Mouse (Mus musculus) forebrain, embryonic 11.5 days (tissue): Measurements from ENCODE around the gene Dcst2. TPM values are rescaled to one million over a fixed set of nuclear protein-coding genes. Genes with fewer than 3 reads are reported as not detected.

Experiments
- ATAC-seq: fragments of 200-750 bp; cut with Nextera tagmentation; replicated peaks from 2 replicates; pipeline ENCODE4 v1.8.0; 2017; ENCODE audit warnings: moderate TSS enrichment; ENCODE audit not compliant: low FRiP score
- DNase-seq: peaks from one replicate; pipeline ENCODE4 v3.0.0-alpha.2; 2017; ENCODE audit warnings: low spot score
- H3K27ac ChIP-seq: fragments of 300-500 bp; sonication (generic); 2 replicates; pipeline ENCODE4 v1.5.1; 2014; ENCODE audit warnings: low read depth, low read length
- H3K27me3 ChIP-seq: fragments of 300-500 bp; sonication (generic); 2 replicates; pipeline ENCODE4 v1.6.1; 2014; ENCODE audit warnings: mild to moderate bottlenecking, low read length, mixed read lengths; ENCODE audit not compliant: control insufficient read depth, insufficient read depth
- H3K36me3 ChIP-seq: fragments of 300-500 bp; sonication (generic); 2 replicates; pipeline ENCODE4 v1.6.1; 2014; ENCODE audit warnings: mild to moderate bottlenecking, low read length, moderate library complexity, mixed read lengths; ENCODE audit not compliant: control insufficient read depth, insufficient read depth
- H3K4me1 ChIP-seq: fragments of 300-500 bp; sonication (generic); replicated peaks from 2 replicates; pipeline ENCODE4 v1.6.1; 2014; ENCODE audit warnings: low read length, mixed read lengths; ENCODE audit not compliant: control insufficient read depth, insufficient read depth
- H3K4me2 ChIP-seq: fragments of 300-500 bp; sonication (generic); 2 replicates; pipeline ENCODE4 v1.6.1; 2014; ENCODE audit warnings: low read depth, mild to moderate bottlenecking, low read length, moderate library complexity, mixed read lengths; ENCODE audit not compliant: severe bottlenecking
- H3K4me3 ChIP-seq: fragments of 300-500 bp; sonication (generic); 2 replicates; pipeline ENCODE4 v1.5.1; 2014; ENCODE audit warnings: low read depth, low read length
- H3K9ac ChIP-seq: fragments of 300-500 bp; sonication (generic); 2 replicates; pipeline ENCODE4 v1.6.1; 2014; ENCODE audit warnings: low read length
- H3K9me3 ChIP-seq: fragments of 300-500 bp; sonication (generic); 2 replicates; pipeline ENCODE4 v1.6.1; 2016; ENCODE audit warnings: low read length, mixed read lengths; ENCODE audit not compliant: control insufficient read depth
- WGBS: fragments of 180-500 bp; shearing (Covaris S2); extraction: QIAGEN DNeasy Blood & Tissue Kit; methylation state at CpG from one replicate; pipeline ENCODE4 v1.1.7; 2014; 5-methylcytosine and 5-hydroxymethylcytosine counted together
- polyA plus RNA-seq: library from polyadenylated mRNA; unstranded; fragments of >200 nt; fragmentation: Nextera tagmentation; extraction: Ambion mirVana; gene quantifications from 2 replicates; pipeline ENCODE4 v1.2.1, GENCODE M21; 2014

The Dcst2 gene
- polyA plus RNA-seq, 1 experiment from 2014 or later, result 0.13 TPM

DNA sequence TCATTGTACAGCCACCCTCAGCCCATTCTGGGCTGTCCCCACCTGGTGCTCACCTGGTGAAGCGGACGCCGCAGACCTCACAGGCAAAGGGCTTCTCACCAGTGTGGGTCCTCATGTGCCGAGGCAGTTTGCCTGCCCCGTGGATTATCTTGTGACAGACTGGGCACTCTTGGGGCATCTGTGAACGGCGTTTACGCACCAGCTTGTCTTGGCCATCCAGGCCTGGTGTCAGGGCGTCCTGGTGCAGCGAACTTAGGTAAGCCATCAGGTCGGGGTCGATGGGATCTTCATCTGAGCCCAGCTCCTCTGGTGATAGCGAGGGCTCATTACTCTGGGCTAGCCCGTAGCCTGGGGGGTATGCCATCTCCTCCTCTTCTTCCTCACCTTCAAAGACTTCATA, 18.5 kb downstream of the Dcst2 start:
- Histone ChIP-seq H3K4me1 (peaks cover 8% of the 10 kb centered on the region), H3K9me3 (no peaks in the 10 kb centered on the region), H3K27ac (no peak overlapping the region), H3K36me3 (no peaks in the 10 kb centered on the region), H3K9ac (no peak overlapping the region), H3K4me2 (no peak overlapping the region), H3K27me3 (no peaks in the 10 kb centered on the region), H3K4me3 (no peak overlapping the region)
- WGBS, result 95% methylated on average over 14 of the region's 14 CpGs
- DNase-seq (no peak), ATAC-seq (no peak)

- 93% methylated on average over 18 of the region's 18 CpGs for WGBS
- Histone ChIP-seq H3K9ac (no peak overlapping the region), H3K27me3 (no peaks in the 10 kb centered on the region), H3K4me1 (peaks cover 8% of the 10 kb centered on the region), H3K36me3 (no peaks in the 10 kb centered on the region), H3K4me3 (no peak overlapping the region), H3K9me3 (no peaks in the 10 kb centered on the region), H3K27ac (no peak overlapping the region), H3K4me2 (no peak overlapping the region)
- ATAC-seq (no peak), DNase-seq (no peak)
These were observed 18.9 kb downstream of the Dcst2 start for GRCm38 (mm10) chr3:89380711-89381110.

DNA sequence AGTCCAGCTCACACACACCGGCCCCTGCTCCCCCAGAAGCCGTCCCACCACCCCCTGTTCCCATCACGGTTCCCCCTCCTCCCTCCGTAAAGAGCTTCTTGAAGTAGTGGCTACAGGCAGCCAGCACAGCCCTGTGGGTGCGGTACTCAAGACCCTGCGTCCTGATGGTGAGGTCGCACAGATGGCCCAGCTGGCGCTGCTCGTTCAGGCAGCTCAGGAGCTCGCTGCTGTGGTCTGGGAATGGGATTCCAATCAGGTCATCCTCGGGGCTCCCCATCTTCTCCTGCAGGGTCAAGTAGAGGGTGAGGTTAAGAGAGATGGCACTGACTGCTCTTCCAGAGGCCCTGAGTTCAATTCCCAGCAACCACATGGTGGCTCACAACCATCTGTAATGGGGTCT, 19.5 kb downstream of the Dcst2 start:
- ATAC-seq (no peak), DNase-seq (no peak)
- WGBS, result 83% methylated on average over 11 of the region's 11 CpGs
- H3K9ac ChIP-seq, result no peak overlapping the region
- H3K27me3 ChIP-seq, result no peaks in the 10 kb centered on the region
- no peaks in the 10 kb centered on the region for H3K36me3 ChIP-seq
- no peak overlapping the region for H3K27ac ChIP-seq
- H3K4me1 ChIP-seq, result peaks cover 8% of the 10 kb centered on the region
- H3K4me3 ChIP-seq, result no peak overlapping the region
- H3K4me2 ChIP-seq, result no peak overlapping the region
- no peaks in the 10 kb centered on the region for H3K9me3 ChIP-seq

DNA sequence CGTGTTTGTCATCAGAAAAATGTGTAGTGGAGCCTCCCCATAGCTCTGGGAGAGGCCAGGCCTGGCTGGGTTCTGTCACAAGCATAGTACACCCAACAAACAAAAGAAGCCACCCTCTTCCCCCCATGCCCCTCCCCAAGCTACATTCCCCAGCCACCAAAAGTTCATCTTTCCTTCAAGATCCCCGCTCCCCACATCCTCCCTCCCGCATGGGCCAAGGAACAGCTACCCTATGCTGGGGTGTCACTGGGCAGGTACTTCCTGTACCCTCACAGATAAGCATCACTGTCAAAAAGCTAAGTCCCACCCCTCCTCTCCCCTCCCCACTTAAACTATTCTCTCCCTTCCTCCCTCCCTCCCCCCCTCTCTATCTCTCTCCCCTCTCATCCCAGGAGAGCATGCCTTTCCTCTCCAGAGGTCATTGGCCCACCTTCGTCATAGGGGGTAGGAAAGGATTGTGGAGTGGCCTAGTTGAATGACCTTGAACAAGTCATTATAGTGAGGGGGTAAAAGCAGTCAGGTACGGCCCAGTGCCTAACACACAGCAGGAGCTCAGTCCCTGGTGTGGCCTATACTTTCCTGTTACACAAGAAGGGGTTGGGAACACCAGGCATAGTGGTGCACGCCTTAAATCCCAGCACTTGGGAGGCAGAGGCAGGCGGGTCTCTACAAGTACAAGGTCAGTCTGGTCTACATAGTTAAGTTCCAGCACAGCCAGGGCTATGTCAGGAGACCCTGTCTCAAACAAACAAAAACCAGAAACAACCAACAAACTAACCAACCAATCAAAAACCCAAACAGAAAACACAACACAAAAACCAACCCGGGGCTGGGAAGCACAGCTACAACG, 20.5 kb downstream of the Dcst2 start:
- Histone ChIP-seq H3K4me1 (peaks cover 8% of the 10 kb centered on the region), H3K27me3 (no peaks in the 10 kb centered on the region), H3K27ac (no peak overlapping the region), H3K4me3 (no peak overlapping the region), H3K9ac (no peak overlapping the region), H3K9me3 (no peaks in the 10 kb centered on the region), H3K4me2 (no peak overlapping the region), H3K36me3 (no peaks in the 10 kb centered on the region)
- DNase-seq, result no peak
- ATAC-seq, result no peak
- 90% methylated on average over 9 of the region's 9 CpGs for WGBS

DNA sequence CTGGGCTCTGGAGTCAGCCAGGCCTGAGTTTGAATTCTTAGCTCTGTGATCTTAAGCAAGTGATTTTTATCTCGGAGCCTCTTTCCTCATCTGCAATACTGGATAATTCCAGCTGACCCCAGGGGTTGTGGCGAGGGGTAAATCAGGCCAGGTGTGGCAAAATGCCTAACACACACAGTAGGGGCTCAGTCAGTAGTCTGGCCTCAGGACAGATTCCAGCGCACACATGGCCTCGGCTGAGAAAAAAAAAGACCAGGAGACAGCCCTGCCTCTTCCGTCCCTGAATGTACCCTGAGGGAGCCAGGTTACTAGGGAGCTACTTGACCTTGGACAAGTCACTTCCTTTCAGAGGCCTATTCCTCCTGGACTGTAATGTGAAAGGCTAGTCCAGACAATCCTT, 21.2 kb downstream of the Dcst2 start:
- DNase-seq, result no peak
- H3K4me2 ChIP-seq, result no peak overlapping the region
- H3K9me3 ChIP-seq, result no peaks in the 10 kb centered on the region
- no peak overlapping the region for H3K9ac ChIP-seq
- no peak overlapping the region for H3K4me3 ChIP-seq
- ATAC-seq, result no peak
- H3K4me1 ChIP-seq, result peaks cover 8% of the 10 kb centered on the region
- 77% methylated on average over 5 of the region's 5 CpGs for WGBS
- no peaks in the 10 kb centered on the region for H3K36me3 ChIP-seq
- no peak overlapping the region for H3K27ac ChIP-seq
- H3K27me3 ChIP-seq, result no peaks in the 10 kb centered on the region

DNA sequence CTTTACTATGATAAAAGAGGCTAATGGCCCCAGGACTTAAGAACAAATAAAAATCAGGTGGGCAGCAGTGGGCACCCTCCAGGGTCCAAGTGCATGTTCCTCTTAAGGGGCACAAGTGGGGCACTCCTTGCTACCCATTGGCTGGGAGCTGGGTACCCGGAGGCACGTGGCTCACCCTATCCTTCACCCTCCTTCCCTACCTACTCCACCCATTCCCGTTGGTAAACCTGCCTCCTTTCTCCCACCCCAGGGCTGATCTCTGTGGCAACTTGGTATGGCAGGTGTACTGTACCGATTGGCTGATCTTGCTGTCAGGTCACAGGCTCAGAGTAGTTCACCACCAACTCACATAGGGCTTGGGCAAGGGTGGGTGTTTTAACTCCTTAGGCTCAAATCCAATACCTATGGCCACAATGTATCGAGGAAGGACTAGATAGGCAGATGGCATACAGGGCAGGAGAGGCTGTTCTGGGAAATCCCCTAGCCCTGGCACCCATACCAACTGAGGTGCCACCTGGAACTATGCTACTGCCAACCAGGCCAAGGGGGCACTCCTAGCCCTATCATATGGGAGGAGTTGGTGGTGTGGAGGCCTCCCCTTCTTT, 22.0 kb downstream of the Dcst2 start:
- Histone ChIP-seq H3K4me2 (no peak overlapping the region), H3K4me1 (peaks cover 6% of the 10 kb centered on the region), H3K9ac (no peak overlapping the region), H3K4me3 (no peak overlapping the region), H3K36me3 (no peaks in the 10 kb centered on the region), H3K9me3 (no peaks in the 10 kb centered on the region), H3K27ac (no peak overlapping the region), H3K27me3 (no peaks in the 10 kb centered on the region)
- DNase-seq, result no peak
- WGBS, result 84% methylated on average over 5 of the region's 5 CpGs
- ATAC-seq, result no peak

GRCm38 (mm10) chr3:89384331-89385076, 22.7 kb downstream of the Dcst2 start:
- no peak overlapping the region; the same call in 1 of the 2 replicates for H3K9ac ChIP-seq
- peaks cover 4% of the 10 kb centered on the region; the same call in 1 of the 2 replicates for H3K4me1 ChIP-seq
- no peak overlapping the region for H3K27ac ChIP-seq
- H3K9me3 ChIP-seq, result no peaks in the 10 kb centered on the region
- no peak for DNase-seq
- 51% methylated on average over 12 of the region's 12 CpGs for WGBS
- no peak overlapping the region for H3K4me3 ChIP-seq
- H3K4me2 ChIP-seq, result no peak overlapping the region
- no peaks in the 10 kb centered on the region for H3K36me3 ChIP-seq
- no peaks in the 10 kb centered on the region for H3K27me3 ChIP-seq
- no peak for ATAC-seq

GRCm38 (mm10) chr3:89385451-89385850, 23.7 kb downstream of the Dcst2 start:
- Histone ChIP-seq H3K36me3 (no peaks in the 10 kb centered on the region), H3K9me3 (no peaks in the 10 kb centered on the region), H3K4me1 (peaks cover 4% of the 10 kb centered on the region; the same call in 1 of the 2 replicates), H3K9ac (no peak overlapping the region), H3K27ac (no peak overlapping the region), H3K4me2 (no peak overlapping the region), H3K27me3 (no peaks in the 10 kb centered on the region), H3K4me3 (no peak overlapping the region)
- no peak for ATAC-seq
- 35% methylated on average over 11 of the region's 11 CpGs for WGBS
- DNase-seq, result no peak
